Mouse (Mus musculus): ENCODE measurements at regions not wholly inside any gene's neighbourhood (a gene's known extent, or its start where the extent isn't known, plus 50 kb on each side); places are given as distances from the start of the nearest gene placed in this dataset.

- peak; percentile 64 for DNase-seq (ENCODE audit: low spot score)
These were observed 73.3 kb downstream of the Vmn2r112 start for GRCm38 (mm10) chr17:22673891-22674622.
